Mouse (Mus musculus) myocyte (in vitro differentiated cells): ENCODE measurements around the gene Zyg11b. TPM values are rescaled to one million over a fixed set of nuclear protein-coding genes. Genes with fewer than 3 reads are reported as not detected.

Source experiments
- H3K27me3 ChIP-seq: one replicate; pipeline ENCODE4 v1.6.1; 2011; ENCODE audit not compliant: control insufficient read depth, insufficient read depth, insufficient read length
- H3K36me3 ChIP-seq: one replicate; pipeline ENCODE4 v1.6.1; 2011; ENCODE audit not compliant: control insufficient read depth, insufficient read depth
- H3K4me2 ChIP-seq: one replicate; pipeline ENCODE4 v1.6.1; 2011; ENCODE audit warnings: low read depth, control low read depth
- H3K4me3 ChIP-seq: one replicate; pipeline ENCODE4 v1.5.1; 2011; ENCODE audit warnings: mild to moderate bottlenecking, control low read depth, moderate library complexity
- H3K79me2 ChIP-seq: one replicate; pipeline ENCODE4 v1.6.1; 2011; ENCODE audit not compliant: control insufficient read depth, insufficient read depth
- H3ac ChIP-seq: one replicate; pipeline ENCODE4 v1.6.1; 2011; ENCODE audit not compliant: control insufficient read depth, insufficient read length
- CEBPB ChIP-seq: IDR thresholded peaks from 2 replicates; pipeline ENCODE4 v1.6.1; 2011; ENCODE audit warnings: mild to moderate bottlenecking, moderate library complexity; ENCODE audit not compliant: poor library complexity, insufficient read depth, severe bottlenecking
- E2F4 ChIP-seq: IDR thresholded peaks from one replicate; pipeline ENCODE4 v1.6.1; 2011; ENCODE audit warnings: mild to moderate bottlenecking, control low read depth, moderate library complexity; ENCODE audit not compliant: insufficient read depth
- MAX ChIP-seq: IDR thresholded peaks from one replicate; pipeline ENCODE4 v1.6.1; 2011; ENCODE audit warnings: low read depth, mild to moderate bottlenecking, control low read depth
- MYOD1 ChIP-seq, 3 experiments: IDR thresholded peaks; one replicate each; pipeline ENCODE4 v1.6.1; 2011; ENCODE audit warnings: control low read depth in 2 of 3, low read depth in 2 of 3, mild to moderate bottlenecking in 2 of 3, moderate library complexity in 1 of 3; ENCODE audit not compliant: insufficient read length in 2 of 3, control insufficient read depth in 1 of 3
- MYOG ChIP-seq, 3 experiments: IDR thresholded peaks; one replicate each; pipeline ENCODE4 v1.6.1; 2011; ENCODE audit warnings: control low read depth in 2 of 3, low read depth in 2 of 3, mild to moderate bottlenecking in 2 of 3; ENCODE audit not compliant: insufficient read length in 2 of 3, control insufficient read depth in 1 of 3, insufficient read depth in 1 of 3
- POLR2A ChIP-seq: IDR thresholded peaks from one replicate; pipeline ENCODE4 v1.6.1; 2011; ENCODE audit warnings: low read depth, mild to moderate bottlenecking, control low read depth, moderate library complexity; ENCODE audit not compliant: insufficient read length
- POLR2AphosphoS2 ChIP-seq: IDR thresholded peaks from one replicate; pipeline ENCODE4 v1.6.1; 2011; ENCODE audit warnings: low read depth, control low read depth; ENCODE audit not compliant: insufficient read length
- REST ChIP-seq: IDR thresholded peaks from one replicate; pipeline ENCODE4 v1.6.1; 2011; ENCODE audit warnings: mild to moderate bottlenecking, control low read depth, moderate library complexity; ENCODE audit not compliant: insufficient read depth, insufficient read length
- SRF ChIP-seq: IDR thresholded peaks from one replicate; pipeline ENCODE4 v1.6.1; 2011; ENCODE audit warnings: low read depth; ENCODE audit not compliant: control insufficient read depth, insufficient read length
- TCF12 ChIP-seq: IDR thresholded peaks from one replicate; pipeline ENCODE4 v1.6.1; 2011; ENCODE audit warnings: mild to moderate bottlenecking, control low read depth; ENCODE audit not compliant: poor library complexity, insufficient read depth, severe bottlenecking
- TCF3 ChIP-seq: IDR thresholded peaks from one replicate; pipeline ENCODE4 v1.6.1; 2011; ENCODE audit warnings: low read depth, control low read depth; ENCODE audit not compliant: insufficient read length
- USF1 ChIP-seq: IDR thresholded peaks from one replicate; pipeline ENCODE4 v1.6.1; 2011; ENCODE audit warnings: low read depth, mild to moderate bottlenecking, control low read depth, moderate library complexity
- polyA plus RNA-seq: library from polyadenylated mRNA; unstranded; fragments of >200 nt; fragmentation: generic; extraction: Trizol; gene quantifications from one replicate; pipeline ENCODE4 v1.2.1, GENCODE M21; 2012; ENCODE audit warnings: missing spikeins

The Zyg11b gene
- polyA plus RNA-seq, 1 experiment, result 12.8 TPM

DNA sequence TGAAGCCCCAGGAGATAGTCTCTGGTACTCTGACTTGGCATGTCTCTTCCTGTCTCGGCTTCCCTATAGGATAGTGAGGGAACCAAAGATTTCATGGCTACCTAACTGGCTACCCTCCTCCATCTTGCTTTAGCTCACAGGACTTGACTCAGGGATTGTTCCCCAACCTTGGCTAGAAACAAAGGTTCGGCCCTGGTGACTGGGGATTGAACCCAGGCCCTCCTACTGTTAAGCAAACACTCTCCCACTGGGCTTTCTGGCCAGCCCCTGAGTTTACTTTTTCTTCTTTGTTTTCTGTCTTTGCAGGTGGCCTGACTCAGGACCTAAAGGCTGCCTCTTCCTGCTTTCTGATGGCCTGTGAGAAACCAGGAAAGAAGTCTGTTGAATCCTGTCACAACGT is 36.9 kb upstream of the Zyg11b start:
- no peak overlapping the region for H3K4me3 ChIP-seq
- no peaks in the 10 kb centered on the region for H3K27me3 ChIP-seq
- TF ChIP-seq USF1 (no peak), CEBPB (no peak), POLR2AphosphoS2 (no peak), MYOG (IDR thresholded peaks at IDR 0.05; ENCODE audit: control insufficient read depth in 1 of 3, insufficient read depth in 1 of 3, insufficient read length in 2 of 3, low read depth in 2 of 3) (no peak), REST (no peak), MYOD1 (IDR thresholded peaks at IDR 0.05; ENCODE audit: control insufficient read depth in 1 of 3, insufficient read length in 2 of 3, low read depth in 2 of 3) (no peak), POLR2A (no peak), MAX (no peak), SRF (no peak), E2F4 (no peak), TCF12 (no peak), TCF3 (no peak)
- no peaks in the 10 kb centered on the region for H3K79me2 ChIP-seq
- H3K36me3 ChIP-seq, result peaks cover 2% of the 10 kb centered on the region
- H3ac ChIP-seq, result no peak overlapping the region
- H3K4me2 ChIP-seq, result no peak overlapping the region

DNA sequence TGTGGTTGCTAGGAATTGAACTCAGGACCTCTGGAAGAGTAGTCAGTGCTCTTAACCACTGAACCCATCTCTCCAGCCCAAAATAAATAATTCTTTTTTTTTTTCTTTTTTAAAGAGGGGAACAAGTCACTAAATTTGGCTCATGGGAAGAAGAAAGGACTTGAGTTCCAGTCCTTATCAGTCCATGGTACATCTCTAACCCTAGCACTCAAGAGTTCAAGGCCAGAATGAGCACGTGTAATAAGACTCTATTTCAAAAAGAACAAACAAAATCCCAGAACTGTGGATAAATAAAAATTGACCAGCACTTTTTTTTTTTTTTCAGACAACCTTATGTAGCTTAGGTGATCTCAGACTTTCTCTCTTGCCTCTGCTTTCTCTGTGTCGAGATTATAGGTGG is 35.9 kb upstream of the Zyg11b start:
- no peak overlapping the region for H3K4me2 ChIP-seq
- peaks cover 2% of the 10 kb centered on the region for H3K36me3 ChIP-seq

DNA sequence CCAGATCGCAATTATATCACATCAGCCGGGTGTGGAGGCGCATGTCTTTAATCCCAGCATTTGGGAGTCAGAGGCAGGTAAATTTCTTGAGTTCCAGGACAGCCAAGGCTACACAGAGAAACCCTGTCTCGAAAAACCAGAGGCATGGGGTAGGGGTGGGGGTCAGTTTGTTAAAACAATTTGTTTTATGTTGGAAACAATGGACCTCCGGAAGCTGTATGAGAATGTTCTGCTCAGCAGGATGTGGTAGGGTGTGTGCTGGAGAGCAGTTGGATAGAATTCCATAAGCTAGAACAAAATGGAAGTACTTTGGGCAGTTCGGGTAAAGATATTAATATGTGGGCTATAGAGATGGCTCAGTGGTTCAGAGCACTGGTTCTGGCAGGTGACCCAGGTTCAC is 34.5 kb upstream of the Zyg11b start:
- H3K27me3 ChIP-seq, result no peaks in the 10 kb centered on the region
- peaks cover 2% of the 10 kb centered on the region for H3K36me3 ChIP-seq
- no peaks in the 10 kb centered on the region for H3K79me2 ChIP-seq
- no peak overlapping the region for H3ac ChIP-seq
- no peak overlapping the region for H3K4me2 ChIP-seq
- no peak overlapping the region for H3K4me3 ChIP-seq
- TF ChIP-seq REST (no peak), CEBPB (no peak), POLR2AphosphoS2 (no peak), SRF (no peak), MYOG (IDR thresholded peaks at IDR 0.05; ENCODE audit: control insufficient read depth in 1 of 3, insufficient read depth in 1 of 3, insufficient read length in 2 of 3, low read depth in 2 of 3) (no peak), USF1 (no peak), MYOD1 (IDR thresholded peaks at IDR 0.05; ENCODE audit: control insufficient read depth in 1 of 3, insufficient read length in 2 of 3, low read depth in 2 of 3) (no peak), E2F4 (no peak), POLR2A (no peak), TCF12 (no peak), MAX (no peak), TCF3 (no peak)

More for the DNA sequence above, 35.9 kb upstream of the Zyg11b start:
- Histone ChIP-seq H3K4me3 (no peak overlapping the region), H3K79me2 (no peaks in the 10 kb centered on the region), H3ac (no peak overlapping the region), H3K27me3 (no peaks in the 10 kb centered on the region)
- TF ChIP-seq CEBPB (no peak), MYOD1 (IDR thresholded peaks at IDR 0.05; ENCODE audit: control insufficient read depth in 1 of 3, insufficient read length in 2 of 3, low read depth in 2 of 3) (no peak), E2F4 (no peak), TCF3 (no peak), SRF (no peak), TCF12 (no peak), USF1 (no peak), MYOG (IDR thresholded peaks at IDR 0.05; ENCODE audit: control insufficient read depth in 1 of 3, insufficient read depth in 1 of 3, insufficient read length in 2 of 3, low read depth in 2 of 3) (no peak), REST (no peak), POLR2A (no peak), POLR2AphosphoS2 (no peak), MAX (no peak)

DNA sequence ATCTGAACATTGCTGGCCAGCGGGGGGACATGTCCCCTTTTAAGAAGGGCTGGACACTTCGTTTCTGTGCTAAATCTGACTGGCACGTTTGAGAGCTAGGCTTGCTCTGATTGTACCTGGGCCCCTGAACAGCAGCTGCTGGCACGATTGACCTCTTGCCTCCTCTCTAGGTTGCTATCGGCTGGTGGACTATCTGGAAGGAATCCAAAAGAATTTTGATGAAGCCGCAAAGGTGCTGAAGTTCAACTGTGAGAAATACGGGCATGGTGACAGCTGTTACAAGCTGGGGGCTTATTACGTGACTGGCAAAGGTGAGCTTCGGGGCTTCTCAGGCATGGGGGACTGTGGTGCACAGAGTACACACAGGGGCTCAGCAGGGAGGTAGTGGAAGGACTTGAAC is 31.1 kb upstream of the Zyg11b start:
- no peaks in the 10 kb centered on the region for H3K36me3 ChIP-seq
- H3ac ChIP-seq, result no peak overlapping the region
- H3K4me2 ChIP-seq, result no peak overlapping the region
- peaks cover 9% of the 10 kb centered on the region for H3K79me2 ChIP-seq
- no peak overlapping the region for H3K4me3 ChIP-seq
- H3K27me3 ChIP-seq, result no peaks in the 10 kb centered on the region
- TF ChIP-seq SRF, result no peak
- no peak for TF ChIP-seq TCF12
- TF ChIP-seq MYOG (IDR thresholded peaks at IDR 0.05; ENCODE audit: control insufficient read depth in 1 of 3, insufficient read depth in 1 of 3, insufficient read length in 2 of 3, low read depth in 2 of 3), result no peak
- no peak for TF ChIP-seq USF1
- no peak for TF ChIP-seq MAX
- no peak for TF ChIP-seq POLR2AphosphoS2
- no peak for TF ChIP-seq E2F4
- no peak for TF ChIP-seq MYOD1 (IDR thresholded peaks at IDR 0.05; ENCODE audit: control insufficient read depth in 1 of 3, insufficient read length in 2 of 3, low read depth in 2 of 3)
- TF ChIP-seq POLR2A, result no peak
- TF ChIP-seq CEBPB, result no peak
- no peak for TF ChIP-seq TCF3
- no peak for TF ChIP-seq REST

DNA sequence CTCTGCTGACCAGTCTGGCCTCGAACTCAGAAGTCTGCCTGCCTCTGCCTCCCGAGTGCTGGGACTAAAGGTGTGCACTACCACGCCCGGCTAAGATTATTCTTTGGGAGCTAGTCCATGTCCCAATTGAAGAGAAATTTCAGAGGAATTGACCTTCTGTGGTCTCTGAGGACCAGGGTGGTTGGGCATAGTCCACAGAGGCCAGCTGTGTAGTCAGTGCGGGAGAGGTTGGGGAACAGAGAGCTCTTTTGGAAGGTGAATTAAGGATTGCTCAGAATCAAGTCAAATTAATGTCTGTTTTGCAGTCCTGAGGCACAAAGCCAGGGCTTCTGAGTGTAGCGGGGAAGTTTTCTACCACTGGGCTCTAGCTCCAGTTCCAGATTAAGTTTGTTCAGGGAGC is 28.9 kb upstream of the Zyg11b start:
- no peak overlapping the region for H3K4me3 ChIP-seq
- no peak overlapping the region for H3ac ChIP-seq
- peaks cover 9% of the 10 kb centered on the region for H3K79me2 ChIP-seq
- H3K4me2 ChIP-seq, result no peak overlapping the region
- H3K36me3 ChIP-seq, result no peaks in the 10 kb centered on the region
- TF ChIP-seq USF1 (no peak), SRF (no peak), MAX (no peak), E2F4 (no peak)
- H3K27me3 ChIP-seq, result no peaks in the 10 kb centered on the region
